Mouse (Mus musculus) embryonic facial prominence, embryonic 14.5 days (tissue): ENCODE results near the gene Wscd1. TPM values are rescaled to one million over a fixed set of nuclear protein-coding genes. Genes with fewer than 3 reads are reported as not detected.

Source experiments
- ATAC-seq: fragments of 200-750 bp; cut with Nextera tagmentation; 2 replicates; pipeline ENCODE4 v1.8.0; 2017; ENCODE audit warnings: low read depth, moderate number of reproducible peaks, moderate TSS enrichment
- DNase-seq: peaks from one replicate; pipeline ENCODE4 v3.0.0-alpha.2; 2015; ENCODE audit warnings: low spot score
- H3K27ac ChIP-seq: fragments of 300-500 bp; sonication (generic); replicated peaks from 2 replicates; pipeline ENCODE4 v1.5.1; 2014; ENCODE audit warnings: low read depth, mild to moderate bottlenecking, low read length, moderate library complexity
- H3K27me3 ChIP-seq: fragments of 300-500 bp; sonication (generic); replicated peaks from 2 replicates; pipeline ENCODE4 v1.6.1; 2014; ENCODE audit warnings: low read length; ENCODE audit not compliant: control insufficient read depth, insufficient read depth
- H3K36me3 ChIP-seq: fragments of 300-500 bp; sonication (generic); 2 replicates; pipeline ENCODE4 v1.6.1; 2014; ENCODE audit warnings: low read length, mixed read lengths; ENCODE audit not compliant: control insufficient read depth, insufficient read depth
- H3K4me1 ChIP-seq: fragments of 300-500 bp; sonication (generic); 2 replicates; pipeline ENCODE4 v1.6.1; 2014; ENCODE audit warnings: antibody characterized with exemption, low read length; ENCODE audit not compliant: control insufficient read depth, insufficient read depth
- H3K4me2 ChIP-seq: fragments of 300-500 bp; sonication (generic); 2 replicates; pipeline ENCODE4 v1.6.1; 2014; ENCODE audit warnings: low read depth, mild to moderate bottlenecking, low read length, moderate library complexity, mixed read lengths
- H3K4me3 ChIP-seq: fragments of 300-500 bp; sonication (generic); 2 replicates; pipeline ENCODE4 v1.5.1; 2014; ENCODE audit warnings: low read depth, mild to moderate bottlenecking, low read length
- H3K9ac ChIP-seq: fragments of 300-500 bp; sonication (generic); 2 replicates; pipeline ENCODE4 v1.6.1; 2014; ENCODE audit warnings: low read depth, mild to moderate bottlenecking, low read length, moderate library complexity, mixed read lengths
- H3K9me3 ChIP-seq: fragments of 300-500 bp; sonication (generic); 2 replicates; pipeline ENCODE4 v1.6.1; 2016; ENCODE audit warnings: low read length; ENCODE audit not compliant: control insufficient read depth
- WGBS: fragments of 180-500 bp; shearing (Covaris S2); extraction: QIAGEN DNeasy Blood & Tissue Kit; methylation state at CpG from one replicate; pipeline ENCODE4 v1.1.7; 2014; 5-methylcytosine and 5-hydroxymethylcytosine counted together
- polyA plus RNA-seq: library from polyadenylated mRNA; unstranded; fragments of >200 nt; fragmentation: Nextera tagmentation; extraction: Ambion mirVana; gene quantifications from 2 replicates; pipeline ENCODE4 v1.2.1, GENCODE M21; 2014

Wscd1 gene
- polyA plus RNA-seq, 1 experiment from 2014 or later, result 5.2 TPM

- WGBS, result 7% methylated on average over 4 of the region's 4 CpGs
- Histone ChIP-seq H3K4me2 (no peak overlapping the region), H3K9me3 (no peaks in the 10 kb centered on the region), H3K36me3 (no peaks in the 10 kb centered on the region), H3K9ac (no peak overlapping the region), H3K27me3 (0 out of 2 replicates have a peak, but pooled peaks cover 3% of the 10 kb centered on the region), H3K4me1 (no peaks in the 10 kb centered on the region), H3K27ac (no peak overlapping the region), H3K4me3 (no peak overlapping the region)
- DNase-seq (no peak), ATAC-seq (no peak)
These were observed 23.1 kb downstream of the Wscd1 start for GRCm38 (mm10) chr11:71772802-71773201.

- Histone ChIP-seq H3K27me3 (0 out of 2 replicates have a peak, but pooled peaks cover 3% of the 10 kb centered on the region), H3K27ac (no peak overlapping the region), H3K4me3 (no peak overlapping the region), H3K4me2 (no peak overlapping the region), H3K4me1 (no peaks in the 10 kb centered on the region), H3K9ac (no peak overlapping the region), H3K9me3 (no peaks in the 10 kb centered on the region), H3K36me3 (no peaks in the 10 kb centered on the region)
- ATAC-seq (no peak), DNase-seq (no peak)
- 29% methylated on average over 16 of the region's 16 CpGs for WGBS
These were observed 24.5 kb downstream of the Wscd1 start for GRCm38 (mm10) chr11:71773986-71774767.

- H3K36me3 ChIP-seq, result no peaks in the 10 kb centered on the region
- ATAC-seq (no peak), DNase-seq (no peak)
- H3K9me3 ChIP-seq, result no peaks in the 10 kb centered on the region
- H3K4me2 ChIP-seq, result no peak overlapping the region
- H3K4me1 ChIP-seq, result no peaks in the 10 kb centered on the region
- H3K4me3 ChIP-seq, result no peak overlapping the region
- WGBS, result 55% methylated on average over 6 of the region's 6 CpGs
- H3K27me3 ChIP-seq, result 0 out of 2 replicates have a peak, but pooled peaks cover 3% of the 10 kb centered on the region
- H3K9ac ChIP-seq, result no peak overlapping the region
- H3K27ac ChIP-seq, result no peak overlapping the region
These were observed 25.3 kb downstream of the Wscd1 start for GRCm38 (mm10) chr11:71775056-71775455.

- Histone ChIP-seq H3K4me3 (no peak overlapping the region), H3K27me3 (no peaks in the 10 kb centered on the region), H3K9ac (no peak overlapping the region), H3K27ac (no peak overlapping the region), H3K4me2 (no peak overlapping the region), H3K9me3 (no peaks in the 10 kb centered on the region), H3K4me1 (no peaks in the 10 kb centered on the region), H3K36me3 (no peaks in the 10 kb centered on the region)
- ATAC-seq (no peak), DNase-seq (no peak)
- WGBS, result 78% methylated on average over 10 of the region's 10 CpGs
These were observed 29.9 kb downstream of the Wscd1 start for GRCm38 (mm10) chr11:71779642-71780041.

GRCm38 (mm10) chr11:71781737-71782354 lies 32.1 kb downstream of the Wscd1 start:
- H3K9ac ChIP-seq, result no peak overlapping the region
- no peak overlapping the region for H3K4me2 ChIP-seq
- no peaks in the 10 kb centered on the region for H3K4me1 ChIP-seq
- H3K36me3 ChIP-seq, result no peaks in the 10 kb centered on the region
- no peak overlapping the region for H3K27ac ChIP-seq
- H3K9me3 ChIP-seq, result no peaks in the 10 kb centered on the region
- H3K4me3 ChIP-seq, result no peak overlapping the region
- no peaks in the 10 kb centered on the region for H3K27me3 ChIP-seq
- DNase-seq (no peak), ATAC-seq (no peak)
- WGBS, result 75% methylated on average over 13 of the region's 13 CpGs

- no peaks in the 10 kb centered on the region for H3K36me3 ChIP-seq
- H3K27me3 ChIP-seq, result no peaks in the 10 kb centered on the region
- H3K9ac ChIP-seq, result no peak overlapping the region
- DNase-seq, result no peak
- no peak for ATAC-seq
- no peak overlapping the region for H3K4me3 ChIP-seq
- H3K4me1 ChIP-seq, result no peaks in the 10 kb centered on the region
- H3K9me3 ChIP-seq, result no peaks in the 10 kb centered on the region
- H3K4me2 ChIP-seq, result no peak overlapping the region
- WGBS, result 78% methylated on average over 4 of the region's 4 CpGs
- H3K27ac ChIP-seq, result no peak overlapping the region
These were observed 35.8 kb downstream of the Wscd1 start for GRCm38 (mm10) chr11:71785499-71785898.

GRCm38 (mm10) chr11:71788209-71788608 lies 38.5 kb downstream of the Wscd1 start:
- Histone ChIP-seq H3K36me3 (no peaks in the 10 kb centered on the region), H3K9ac (no peak overlapping the region), H3K4me3 (no peak overlapping the region), H3K27me3 (no peaks in the 10 kb centered on the region), H3K4me1 (no peaks in the 10 kb centered on the region), H3K9me3 (no peaks in the 10 kb centered on the region), H3K27ac (no peak overlapping the region), H3K4me2 (no peak overlapping the region)
- DNase-seq (no peak), ATAC-seq (no peak)
- 83% methylated on average over 4 of the region's 4 CpGs for WGBS

GRCm38 (mm10) chr11:71790227-71790626 lies 40.5 kb downstream of the Wscd1 start:
- no peak for ATAC-seq
- H3K4me3 ChIP-seq, result no peak overlapping the region
- H3K9me3 ChIP-seq, result no peaks in the 10 kb centered on the region
- no peak overlapping the region for H3K27ac ChIP-seq
- no peaks in the 10 kb centered on the region for H3K4me1 ChIP-seq
- H3K9ac ChIP-seq, result no peak overlapping the region
- no peaks in the 10 kb centered on the region for H3K27me3 ChIP-seq
- no peak overlapping the region for H3K4me2 ChIP-seq
- DNase-seq, result no peak
- H3K36me3 ChIP-seq, result no peaks in the 10 kb centered on the region
- WGBS, result 71% methylated on average over 3 of the region's 3 CpGs

GRCm38 (mm10) chr11:71799206-71799605 lies 49.5 kb downstream of the Wscd1 start:
- 83% methylated on average over 4 of the region's 4 CpGs for WGBS
- H3K36me3 ChIP-seq, result no peaks in the 10 kb centered on the region
- H3K9ac ChIP-seq, result no peak overlapping the region
- no peak for DNase-seq
- no peak overlapping the region for H3K4me2 ChIP-seq
- H3K4me1 ChIP-seq, result no peaks in the 10 kb centered on the region
- no peak overlapping the region for H3K27ac ChIP-seq
- ATAC-seq, result no peak
- no peaks in the 10 kb centered on the region for H3K27me3 ChIP-seq
- H3K9me3 ChIP-seq, result no peaks in the 10 kb centered on the region
- H3K4me3 ChIP-seq, result no peak overlapping the region
